Comparison of ENCODE assay signal across 8 mouse cellular contexts in the genomic region with DNA sequence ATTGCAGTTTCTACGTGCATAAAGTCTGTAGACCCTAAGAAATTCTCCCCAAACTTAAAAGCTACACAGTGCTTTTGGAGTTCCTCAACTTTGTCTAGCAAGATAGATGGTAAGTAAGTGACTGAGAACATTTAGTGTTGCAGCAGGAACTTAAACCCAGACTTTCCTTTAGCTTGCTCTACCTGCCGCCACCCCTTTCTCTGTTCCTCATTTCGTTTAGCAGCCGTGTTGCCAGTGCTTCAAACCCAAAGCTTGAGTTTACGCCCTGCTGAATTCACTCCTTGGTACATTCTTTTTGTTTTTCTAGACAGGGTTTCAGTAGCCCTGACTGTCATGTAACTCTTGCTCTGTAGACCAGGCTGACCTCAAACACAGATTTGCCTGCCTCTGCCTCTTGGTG. TPM values are rescaled to one million over a fixed set of nuclear protein-coding genes. Genes with fewer than 3 reads are reported as not detected.
DNase-seq lines count a peak whose midpoint lies in the region; ATAC-seq and TF ChIP-seq lines count a peak whose summit lies in the region.

No protein-coding gene starts in this region.

- intact Hi-C loops in heart, postnatal 25 days (cut with DNase I): loop anchor here (5.0 kb wide), 4 partner anchors 83 to 217 kb away; a partner anchor contains a TSS

- no peaks in the 10 kb centered on the region for H3K9me3 ChIP-seq in heart, embryonic 13.5 days
- H3K9me3 ChIP-seq in G1E (replicated peaks): no peaks in the 10 kb centered on the region
- H3K9me3 ChIP-seq in hindbrain, embryonic 14.5 days (ENCODE audit: control insufficient read depth, low read length): no peaks in the 10 kb centered on the region
- no peaks in the 10 kb centered on the region for H3K9me3 ChIP-seq in midbrain, embryonic 13.5 days

- no peak overlapping the region for H3K27ac ChIP-seq in heart, embryonic 13.5 days (replicated peaks)
- no peak overlapping the region for H3K27ac ChIP-seq in hindbrain, embryonic 14.5 days
- no peak overlapping the region for H3K27ac ChIP-seq in midbrain, embryonic 13.5 days

- H3K9ac ChIP-seq in heart, embryonic 13.5 days: peak overlapping the region; percentile 33; the same call in 1 of the 2 replicates
- H3K9ac ChIP-seq in hindbrain, embryonic 14.5 days: no peak overlapping the region
- H3K9ac ChIP-seq in midbrain, embryonic 13.5 days (replicated peaks): no peak overlapping the region; the same call in 1 of the 2 replicates

- no peaks in the 10 kb centered on the region for H3K27me3 ChIP-seq in heart, embryonic 13.5 days (replicated peaks)
- no peaks in the 10 kb centered on the region for H3K27me3 ChIP-seq in G1E (ENCODE audit: insufficient read depth, low read length)
- H3K27me3 ChIP-seq in hindbrain, embryonic 14.5 days (ENCODE audit: control insufficient read depth, insufficient read depth, low read length): no peaks in the 10 kb centered on the region
- no peaks in the 10 kb centered on the region for H3K27me3 ChIP-seq in midbrain, embryonic 13.5 days

- H3K4me3 ChIP-seq in heart, embryonic 13.5 days: peak overlapping the region; percentile 89
- peak overlapping the region; percentile 94 for H3K4me3 ChIP-seq in G1E (ENCODE audit: low read depth, low read length)
- peak overlapping the region; percentile 49; the same call in 1 of the 2 replicates for H3K4me3 ChIP-seq in hindbrain, embryonic 14.5 days (replicated peaks; ENCODE audit: low read length)
- peak overlapping the region; percentile 83; the same call in 1 of the 2 replicates for H3K4me3 ChIP-seq in midbrain, embryonic 13.5 days (replicated peaks)

- ATAC-seq in heart, embryonic 13.5 days (ENCODE audit: extremely low read depth, insufficient number of reproducible peaks, low FRiP score, low TSS enrichment): no peak
- no peak for ATAC-seq in G1E (ENCODE audit: extremely low read depth, insufficient number of reproducible peaks, low FRiP score, poor library complexity, severe bottlenecking)
- no peak for ATAC-seq in hindbrain, embryonic 14.5 days (ENCODE audit: low FRiP score)
- ATAC-seq in midbrain, embryonic 13.5 days: no peak
- no peak for ATAC-seq in inflammation-experienced regulatory T-cells, adult 6 months

- 79% methylated on average over 5 of the region's 5 CpGs for WGBS in heart, embryonic 13.5 days
- WGBS in hindbrain, embryonic 14.5 days: 90% methylated on average over 5 of the region's 5 CpGs
- WGBS in midbrain, embryonic 13.5 days: 88% methylated on average over 5 of the region's 5 CpGs

- TF ChIP-seq CTCF in G1E (IDR thresholded peaks at IDR 0.05; ENCODE audit: low read depth, low read length): no peak

- peaks cover 68% of the 10 kb centered on the region for H3K36me3 ChIP-seq in heart, embryonic 13.5 days
- H3K36me3 ChIP-seq in G1E (replicated peaks): peaks cover 65% of the 10 kb centered on the region
- H3K36me3 ChIP-seq in hindbrain, embryonic 14.5 days (replicated peaks; ENCODE audit: control insufficient read depth, insufficient read depth): peaks cover 48% of the 10 kb centered on the region
- peaks cover 40% of the 10 kb centered on the region for H3K36me3 ChIP-seq in midbrain, embryonic 13.5 days

- no peak for DNase-seq in heart, postnatal 25 days (ENCODE audit: low spot score)
- peak; percentile 8 for DNase-seq in G1E (ENCODE audit: low spot score)
- no peak for DNase-seq in hindbrain, embryonic 14.5 days (ENCODE audit: low spot score)
- DNase-seq in frontal cortex, postnatal 36 days (ENCODE audit: low spot score in 2 of 2): no peak
- no peak for DNase-seq in left cerebral cortex, adult 8-10 months (ENCODE audit: low spot score in 2 of 2)

- peaks cover 16% of the 10 kb centered on the region for H3K4me1 ChIP-seq in heart, embryonic 13.5 days
- H3K4me1 ChIP-seq in G1E (ENCODE audit: insufficient read depth, low read depth, low read length): peaks cover 21% of the 10 kb centered on the region
- no peaks in the 10 kb centered on the region; the same call in 1 of the 2 replicates for H3K4me1 ChIP-seq in hindbrain, embryonic 14.5 days (replicated peaks; ENCODE audit: control insufficient read depth, insufficient read depth, low read length)
- peaks cover 16% of the 10 kb centered on the region for H3K4me1 ChIP-seq in midbrain, embryonic 13.5 days (replicated peaks)

- peak overlapping the region; percentile 91 for H3K4me2 ChIP-seq in heart, embryonic 13.5 days
- peak overlapping the region; percentile 59 for H3K4me2 ChIP-seq in hindbrain, embryonic 14.5 days (replicated peaks)
- H3K4me2 ChIP-seq in midbrain, embryonic 13.5 days (replicated peaks): peak overlapping the region; percentile 71

RNA-seq across cellular contexts. Expression of a gene that starts 1.4 kb away (rescaled TPM):
- 111 and 116 TPM in 2 replicates for polyA plus RNA-seq in heart, embryonic 13.5 days (2015; fragmentation: Nextera tagmentation; extraction: Ambion mirVana)
- total RNA-seq in heart, postnatal 25 days (2021): 100 to 1,000 TPM; 110 to 113 TPM
- total RNA-seq in G1E (2014; fragmentation: Nextera tagmentation) (164 and 174 TPM in 2 replicates), G1E (2017) (178 and 221 TPM in 2 replicates)
- polyA plus RNA-seq in G1E (2012): 231 and 273 TPM in 2 replicates
- polyA plus RNA-seq in hindbrain, embryonic 14.5 days (2014; fragmentation: Nextera tagmentation; extraction: Ambion mirVana): 161 and 195 TPM in 2 replicates
- 180 and 182 TPM in 2 replicates for polyA plus RNA-seq in midbrain, embryonic 13.5 days (2015; fragmentation: Nextera tagmentation; extraction: Ambion mirVana)
- polyA plus RNA-seq in inflammation-experienced regulatory T-cells, adult 6 months (2017; shearing (Covaris generic)): 100 to 1,000 TPM; 161 to 171 (median 171) TPM
- total RNA-seq in left cerebral cortex, adult 8-10 months (2022): 10 to 100 TPM; 66.6 to 74.0 (median 69.4) TPM

RNA-seq across cellular contexts. Expression of a gene that starts 34.3 kb away (rescaled TPM):
- polyA plus RNA-seq in heart, embryonic 13.5 days (2015; fragmentation: Nextera tagmentation; extraction: Ambion mirVana): 24.5 and 25.5 TPM in 2 replicates
- total RNA-seq in heart, postnatal 25 days (2021): 10 to 100 TPM; 55.0 to 55.2 TPM
- 5.5 and 7.5 TPM in 2 replicates for total RNA-seq in G1E (2014; fragmentation: Nextera tagmentation)
- 5.5 and 5.6 TPM in 2 replicates for total RNA-seq in G1E (2017)
- 5.2 and 5.7 TPM in 2 replicates for polyA plus RNA-seq in G1E (2012)
- 30.3 and 30.5 TPM in 2 replicates for polyA plus RNA-seq in hindbrain, embryonic 14.5 days (2014; fragmentation: Nextera tagmentation; extraction: Ambion mirVana)
- 40.8 and 41.7 TPM in 2 replicates for polyA plus RNA-seq in midbrain, embryonic 13.5 days (2015; fragmentation: Nextera tagmentation; extraction: Ambion mirVana)
- polyA plus RNA-seq in inflammation-experienced regulatory T-cells, adult 6 months (2017; shearing (Covaris generic)): 10 to 100 TPM; 17.2 to 49.5 (median 35.4) TPM
- total RNA-seq in left cerebral cortex, adult 8-10 months (2022): 10 to 100 TPM; 20.4 to 24.4 (median 21.4) TPM
